Mouse (Mus musculus) limb, embryonic 11.5 days (tissue): Measurements from ENCODE around the gene Mrpl37. TPM values are rescaled to one million over a fixed set of nuclear protein-coding genes. Genes with fewer than 3 reads are reported as not detected.
A peak's percentile ranks its signal among the peaks of the same experiment; 100 is the strongest.

Experiments
- ATAC-seq: fragments of 200-750 bp; cut with Nextera tagmentation; 2 replicates; pipeline ENCODE4 v1.8.0; 2017; ENCODE audit warnings: low read depth; ENCODE audit not compliant: insufficient number of reproducible peaks, low FRiP score, low TSS enrichment
- DNase-seq: peaks from one replicate; pipeline ENCODE4 v3.0.0-alpha.2; 2015; ENCODE audit warnings: low spot score
- H3K27ac ChIP-seq: fragments of 300-500 bp; sonication (generic); replicated peaks from 2 replicates; pipeline ENCODE4 v1.5.1; 2014; ENCODE audit warnings: low read depth, mild to moderate bottlenecking, low read length
- H3K27me3 ChIP-seq: fragments of 300-500 bp; sonication (generic); 2 replicates; pipeline ENCODE4 v1.6.1; 2014; ENCODE audit warnings: mild to moderate bottlenecking, low read length, mixed read lengths; ENCODE audit not compliant: control insufficient read depth, insufficient read depth
- H3K36me3 ChIP-seq: fragments of 300-500 bp; sonication (generic); 2 replicates; pipeline ENCODE4 v1.6.1; 2014; ENCODE audit warnings: mild to moderate bottlenecking, low read length, moderate library complexity, mixed read lengths; ENCODE audit not compliant: control insufficient read depth, insufficient read depth
- H3K4me1 ChIP-seq: fragments of 300-500 bp; sonication (generic); 2 replicates; pipeline ENCODE4 v1.6.1; 2014; ENCODE audit warnings: low read length, mixed read lengths; ENCODE audit not compliant: control insufficient read depth, insufficient read depth
- H3K4me2 ChIP-seq: fragments of 300-500 bp; sonication (generic); 2 replicates; pipeline ENCODE4 v1.6.1; 2014; ENCODE audit warnings: low read depth, mild to moderate bottlenecking, moderate library complexity; ENCODE audit not compliant: severe bottlenecking
- H3K4me3 ChIP-seq: fragments of 300-500 bp; sonication (generic); 2 replicates; pipeline ENCODE4 v1.5.1; 2014; ENCODE audit warnings: low read depth, low read length
- H3K9ac ChIP-seq: fragments of 300-500 bp; sonication (generic); 2 replicates; pipeline ENCODE4 v1.6.1; 2014; ENCODE audit warnings: mild to moderate bottlenecking, low read length
- H3K9me3 ChIP-seq: fragments of 300-500 bp; sonication (generic); 2 replicates; pipeline ENCODE4 v1.6.1; 2016; ENCODE audit warnings: low read length; ENCODE audit not compliant: control insufficient read depth
- WGBS: fragments of 180-500 bp; shearing (Covaris S2); extraction: QIAGEN DNeasy Blood & Tissue Kit; methylation state at CpG from one replicate; pipeline ENCODE4 v1.1.7; 2014; 5-methylcytosine and 5-hydroxymethylcytosine counted together
- polyA plus RNA-seq: library from polyadenylated mRNA; unstranded; fragments of >200 nt; fragmentation: Nextera tagmentation; extraction: Ambion mirVana; gene quantifications from 2 replicates; pipeline ENCODE4 v1.2.1, GENCODE M21; 2014

The Mrpl37 gene
- polyA plus RNA-seq, 1 experiment from 2014 or later: 131 TPM

- DNase-seq: no peak
- Histone ChIP-seq H3K4me1 (peaks cover 39% of the 10 kb centered on the region), H3K4me3 (no peak overlapping the region), H3K9ac (no peak overlapping the region), H3K36me3 (peaks cover 4% of the 10 kb centered on the region; the same call in 1 of the 2 replicates), H3K27ac (no peak overlapping the region), H3K4me2 (no peak overlapping the region), H3K9me3 (no peaks in the 10 kb centered on the region), H3K27me3 (no peaks in the 10 kb centered on the region)
- no peak for ATAC-seq
- WGBS: 78% methylated on average over 5 of the region's 5 CpGs
These were observed 46.2 kb downstream of the Mrpl37 start for GRCm38 (mm10) chr4:107020287-107021000.

- H3K36me3 ChIP-seq: peaks cover 2% of the 10 kb centered on the region; the same call in 1 of the 2 replicates
- 62% methylated on average over 7 of the region's 7 CpGs for WGBS
These were observed 47.6 kb downstream of the Mrpl37 start for GRCm38 (mm10) chr4:107019027-107019426.

GRCm38 (mm10) chr4:107018521-107018920 lies 48.1 kb downstream of the Mrpl37 start:
- Histone ChIP-seq H3K27ac (no peak overlapping the region), H3K27me3 (no peaks in the 10 kb centered on the region), H3K9ac (no peak overlapping the region), H3K4me2 (no peak overlapping the region), H3K4me3 (no peak overlapping the region), H3K36me3 (0 out of 2 replicates have a peak, but pooled peaks cover 2% of the 10 kb centered on the region), H3K4me1 (peaks cover 49% of the 10 kb centered on the region), H3K9me3 (no peaks in the 10 kb centered on the region)
- no peak for DNase-seq
- 77% methylated on average over 3 of the region's 3 CpGs for WGBS
- ATAC-seq: no peak

More at GRCm38 (mm10) chr4:107019027-107019426, 47.6 kb downstream of the Mrpl37 start:
- no peak overlapping the region for H3K4me2 ChIP-seq
- H3K27me3 ChIP-seq: no peaks in the 10 kb centered on the region
- H3K4me3 ChIP-seq: no peak overlapping the region
- no peak overlapping the region for H3K27ac ChIP-seq
- ATAC-seq (no peak), DNase-seq (no peak)
- no peak overlapping the region for H3K9ac ChIP-seq
- no peaks in the 10 kb centered on the region for H3K9me3 ChIP-seq
- peaks cover 46% of the 10 kb centered on the region for H3K4me1 ChIP-seq

- H3K4me3 ChIP-seq: no peak overlapping the region
- no peak overlapping the region for H3K9ac ChIP-seq
- no peaks in the 10 kb centered on the region for H3K27me3 ChIP-seq
- no peaks in the 10 kb centered on the region for H3K36me3 ChIP-seq
- H3K27ac ChIP-seq: no peak overlapping the region
- no peaks in the 10 kb centered on the region for H3K9me3 ChIP-seq
- H3K4me2 ChIP-seq: no peak overlapping the region
- H3K4me1 ChIP-seq: peaks cover 58% of the 10 kb centered on the region
- DNase-seq: no peak
- no peak for ATAC-seq
These were observed 49.4 kb downstream of the Mrpl37 start for GRCm38 (mm10) chr4:107017257-107017656.

- H3K4me1 ChIP-seq: peaks cover 64% of the 10 kb centered on the region
- no peaks in the 10 kb centered on the region for H3K27me3 ChIP-seq
- no peaks in the 10 kb centered on the region for H3K36me3 ChIP-seq
- peak overlapping the region; percentile 24; the same call in 1 of the 2 replicates for H3K27ac ChIP-seq
- 26% methylated on average over 13 of the region's 13 CpGs for WGBS
- H3K4me2 ChIP-seq: no peak overlapping the region; the same call in 1 of the 2 replicates
- peak; percentile 71 for DNase-seq
- H3K9ac ChIP-seq: no peak overlapping the region
- no peak overlapping the region for H3K4me3 ChIP-seq
- ATAC-seq: peak; percentile 63
- H3K9me3 ChIP-seq: no peaks in the 10 kb centered on the region
These were observed 50.6 kb downstream of the Mrpl37 start for GRCm38 (mm10) chr4:107015971-107016511.

- H3K9me3 ChIP-seq: no peaks in the 10 kb centered on the region
- no peak overlapping the region for H3K4me3 ChIP-seq
- ATAC-seq (no peak), DNase-seq (no peak)
- no peaks in the 10 kb centered on the region for H3K36me3 ChIP-seq
- peaks cover 54% of the 10 kb centered on the region for H3K4me1 ChIP-seq
- no peaks in the 10 kb centered on the region for H3K27me3 ChIP-seq
- H3K27ac ChIP-seq: 0 out of 2 replicates have a peak overlapping the region, but pooled peaks have one; percentile 30
- 68% methylated on average over 9 of the region's 9 CpGs for WGBS
- no peak overlapping the region for H3K4me2 ChIP-seq
- no peak overlapping the region for H3K9ac ChIP-seq
These were observed 52.8 kb downstream of the Mrpl37 start for GRCm38 (mm10) chr4:107013817-107014260.

GRCm38 (mm10) chr4:107013119-107013816 lies 53.4 kb downstream of the Mrpl37 start:
- peak; percentile 56 for DNase-seq
- H3K36me3 ChIP-seq: no peaks in the 10 kb centered on the region
- H3K27me3 ChIP-seq: no peaks in the 10 kb centered on the region
- whole genome bisulfite sequencing: 55% methylated on average over 6 of the region's 6 CpGs
- no peak overlapping the region for H3K27ac ChIP-seq
- no peak overlapping the region for H3K9ac ChIP-seq
- peaks cover 48% of the 10 kb centered on the region for H3K4me1 ChIP-seq
- no peak overlapping the region for H3K4me2 ChIP-seq
- ATAC-seq: no peak
- H3K9me3 ChIP-seq: no peaks in the 10 kb centered on the region
- no peak overlapping the region for H3K4me3 ChIP-seq

GRCm38 (mm10) chr4:107012574-107012973 lies 54.1 kb downstream of the Mrpl37 start:
- H3K4me3 ChIP-seq: no peak overlapping the region
- 86% methylated on average over 3 of the region's 3 CpGs for WGBS
- DNase-seq (no peak), ATAC-seq (no peak)
- no peak overlapping the region for H3K27ac ChIP-seq
- H3K4me2 ChIP-seq: no peak overlapping the region
- no peaks in the 10 kb centered on the region for H3K27me3 ChIP-seq
- peaks cover 47% of the 10 kb centered on the region for H3K4me1 ChIP-seq
- no peaks in the 10 kb centered on the region for H3K36me3 ChIP-seq
- H3K9ac ChIP-seq: no peak overlapping the region
- no peaks in the 10 kb centered on the region for H3K9me3 ChIP-seq
